Mouse (Mus musculus) heart, embryonic 14.5 days (tissue): ENCODE results near the gene Amigo1. TPM values are rescaled to one million over a fixed set of nuclear protein-coding genes. Genes with fewer than 3 reads are reported as not detected.

Experiments
- ATAC-seq: fragments of 200-750 bp; cut with Nextera tagmentation; 2 replicates; pipeline ENCODE4 v1.8.0; 2017; ENCODE audit warnings: low read depth, moderate TSS enrichment; ENCODE audit not compliant: insufficient number of reproducible peaks, insufficient read depth, low FRiP score
- H3K27ac ChIP-seq, 2 experiments: fragments of 200-500 bp in 1 of 2; fragments of 300-500 bp in 1 of 2; sonication (generic) in 1 of 2; replicated peaks in 1 of 2; 2 replicates each; pipeline ENCODE4 v1.5.1; 2012 to 2014; ENCODE audit warnings: low read depth in 2 of 2, low read length in 2 of 2, control low read depth in 1 of 2, mild to moderate bottlenecking in 1 of 2, mixed read lengths in 1 of 2; ENCODE audit not compliant: control insufficient read depth in 1 of 2, insufficient read depth in 1 of 2
- H3K27me3 ChIP-seq: fragments of 300-500 bp; sonication (generic); 2 replicates; pipeline ENCODE4 v1.6.1; 2014; ENCODE audit warnings: mild to moderate bottlenecking, low read length, control low read depth; ENCODE audit not compliant: control insufficient read depth, insufficient read depth
- H3K36me3 ChIP-seq: fragments of 300-500 bp; sonication (generic); 2 replicates; pipeline ENCODE4 v1.6.1; 2014; ENCODE audit warnings: mild to moderate bottlenecking, control low read depth, low read length, mixed read lengths; ENCODE audit not compliant: control insufficient read depth, insufficient read depth
- H3K4me1 ChIP-seq, 2 experiments: fragments of 200-500 bp in 1 of 2; fragments of 300-500 bp in 1 of 2; sonication (generic) in 1 of 2; 2 replicates each; pipeline ENCODE4 v1.6.1; 2012 to 2014; ENCODE audit warnings: low read length in 2 of 2, control low read depth in 1 of 2, mixed read lengths in 1 of 2; ENCODE audit not compliant: control insufficient read depth in 2 of 2, insufficient read depth in 2 of 2
- H3K4me2 ChIP-seq: fragments of 300-500 bp; sonication (generic); 2 replicates; pipeline ENCODE4 v1.6.1; 2014; ENCODE audit warnings: mild to moderate bottlenecking, low read length
- H3K4me3 ChIP-seq, 2 experiments: fragments of 200-500 bp in 1 of 2; fragments of 300-500 bp in 1 of 2; sonication (generic) in 1 of 2; 2 replicates each; pipeline ENCODE4 v1.5.1; 2012 to 2014; ENCODE audit warnings: low read length in 2 of 2, mild to moderate bottlenecking in 2 of 2, control low read depth in 1 of 2, low read depth in 1 of 2, moderate library complexity in 1 of 2; ENCODE audit not compliant: control insufficient read depth in 1 of 2, insufficient read depth in 1 of 2
- H3K9ac ChIP-seq: fragments of 300-500 bp; sonication (generic); 2 replicates; pipeline ENCODE4 v1.6.1; 2014; ENCODE audit warnings: mild to moderate bottlenecking, low read length
- H3K9me3 ChIP-seq: fragments of 300-500 bp; sonication (generic); 2 replicates; pipeline ENCODE4 v1.6.1; 2016; ENCODE audit warnings: low read length, control low read depth; ENCODE audit not compliant: control insufficient read depth
- WGBS: fragments of 180-500 bp; shearing (Covaris S2); extraction: QIAGEN DNeasy Blood & Tissue Kit; methylation state at CpG from one replicate; pipeline ENCODE4 v1.1.7; 2014; 5-methylcytosine and 5-hydroxymethylcytosine counted together
- polyA plus RNA-seq: library from polyadenylated mRNA; unstranded; fragments of >200 nt; fragmentation: Nextera tagmentation; extraction: Ambion mirVana; gene quantifications from 2 replicates; pipeline ENCODE4 v1.2.1, GENCODE M21; 2014

Gene Amigo1
- polyA plus RNA-seq, 1 experiment from 2014 or later = 2.6 TPM

GRCm38 (mm10) chr3:108187111-108187795 lies 1.1 kb downstream of the Amigo1 start:
- no peak for ATAC-seq
- peaks cover 6% of the 10 kb centered on the region in 2 experiments; a peak in 2 of 4 replicates for H3K4me1 ChIP-seq
- peaks cover 9% of the 10 kb centered on the region; the same call in 1 of the 2 replicates for H3K27me3 ChIP-seq
- 0 out of 2 replicates have a peak, but pooled peaks cover 8% of the 10 kb centered on the region for H3K36me3 ChIP-seq
- H3K4me3 ChIP-seq = peak overlapping the region in 1 of 2 experiments; percentile 67; a peak in 2 of 4 replicates
- peak overlapping the region; percentile 75; the same call in 1 of the 2 replicates for H3K9ac ChIP-seq
- peak overlapping the region; percentile 78 for H3K4me2 ChIP-seq
- WGBS = 71% methylated on average over 20 of the region's 20 CpGs
- no peak overlapping the region for H3K27ac ChIP-seq
- H3K9me3 ChIP-seq = no peaks in the 10 kb centered on the region

GRCm38 (mm10) chr3:108188716-108189490 lies 2.8 kb downstream of the Amigo1 start:
- Histone ChIP-seq H3K9me3 (no peaks in the 10 kb centered on the region), H3K4me1 (peaks cover 11 to 12% of the 10 kb centered on the region in 2 experiments), H3K27me3 (peaks cover 9% of the 10 kb centered on the region; the same call in 1 of the 2 replicates), H3K36me3 (0 out of 2 replicates have a peak, but pooled peaks cover 8% of the 10 kb centered on the region), H3K4me3 (no peak overlapping the region), H3K4me2 (no peak overlapping the region), H3K27ac (no peak overlapping the region), H3K9ac (no peak overlapping the region)
- ATAC-seq = no peak
- WGBS = 73% methylated on average over 9 of the region's 9 CpGs

GRCm38 (mm10) chr3:108189897-108190296 lies 3.8 kb downstream of the Amigo1 start:
- H3K4me2 ChIP-seq = 0 out of 2 replicates have a peak overlapping the region, but pooled peaks have one; percentile 13
- H3K36me3 ChIP-seq = 0 out of 2 replicates have a peak, but pooled peaks cover 8% of the 10 kb centered on the region
- no peak overlapping the region for H3K4me3 ChIP-seq
- no peaks in the 10 kb centered on the region for H3K9me3 ChIP-seq
- no peak for ATAC-seq
- H3K27ac ChIP-seq = peak overlapping the region in 1 of 2 experiments; percentile 14; a peak in 1 of 4 replicates
- H3K4me1 ChIP-seq = peaks cover 13% of the 10 kb centered on the region in 2 experiments
- no peak overlapping the region for H3K9ac ChIP-seq
- H3K27me3 ChIP-seq = 0 out of 2 replicates have a peak, but pooled peaks cover 4% of the 10 kb centered on the region
- 41% methylated on average over 5 of the region's 5 CpGs for WGBS

- Histone ChIP-seq H3K36me3 (peaks cover 4% of the 10 kb centered on the region; the same call in 1 of the 2 replicates), H3K4me1 (peaks cover 21 to 28% of the 10 kb centered on the region in 2 experiments), H3K4me3 (no peak overlapping the region), H3K9ac (no peak overlapping the region; the same call in 1 of the 2 replicates), H3K4me2 (no peak overlapping the region), H3K27ac (no peak overlapping the region), H3K9me3 (no peaks in the 10 kb centered on the region), H3K27me3 (no peaks in the 10 kb centered on the region)
- 36% methylated on average over 4 of the region's 4 CpGs for WGBS
- no peak for ATAC-seq
Observed at GRCm38 (mm10) chr3:108193686-108194085, 7.6 kb downstream of the Amigo1 start.

- Histone ChIP-seq H3K9me3 (no peaks in the 10 kb centered on the region), H3K4me3 (no peak overlapping the region), H3K36me3 (peaks cover 10% of the 10 kb centered on the region; the same call in 1 of the 2 replicates), H3K9ac (no peak overlapping the region), H3K4me1 (peaks cover 21 to 34% of the 10 kb centered on the region in 2 experiments), H3K4me2 (no peak overlapping the region), H3K27ac (no peak overlapping the region), H3K27me3 (no peaks in the 10 kb centered on the region)
- no peak for ATAC-seq
- WGBS = 86% methylated on average over 4 of the region's 4 CpGs
Observed at GRCm38 (mm10) chr3:108195287-108195686, 9.2 kb downstream of the Amigo1 start.

- no peaks in the 10 kb centered on the region for H3K9me3 ChIP-seq
- WGBS = 57% methylated on average over 7 of the region's 7 CpGs
- H3K4me1 ChIP-seq = peaks cover 21 to 36% of the 10 kb centered on the region in 2 experiments
- no peak overlapping the region for H3K4me3 ChIP-seq
- H3K27me3 ChIP-seq = no peaks in the 10 kb centered on the region
- H3K27ac ChIP-seq = peak overlapping the region in 1 of 2 experiments; percentile 27; a peak in 1 of 4 replicates
- H3K36me3 ChIP-seq = peaks cover 10% of the 10 kb centered on the region; the same call in 1 of the 2 replicates
- H3K4me2 ChIP-seq = no peak overlapping the region
- H3K9ac ChIP-seq = no peak overlapping the region
- no peak for ATAC-seq
Observed at GRCm38 (mm10) chr3:108195941-108196590, 9.9 kb downstream of the Amigo1 start.

- peaks cover 24 to 41% of the 10 kb centered on the region in 2 experiments for H3K4me1 ChIP-seq
Observed at GRCm38 (mm10) chr3:108197066-108197497, 10.9 kb downstream of the Amigo1 start.

More at GRCm38 (mm10) chr3:108197066-108197497, 10.9 kb downstream of the Amigo1 start:
- no peaks in the 10 kb centered on the region for H3K9me3 ChIP-seq
- peaks cover 16% of the 10 kb centered on the region; the same call in 1 of the 2 replicates for H3K36me3 ChIP-seq
- peak overlapping the region; percentile 48 for H3K4me2 ChIP-seq
- WGBS = 21% methylated on average over 14 of the region's 14 CpGs
- H3K4me3 ChIP-seq = no peak overlapping the region
- no peaks in the 10 kb centered on the region for H3K27me3 ChIP-seq
- ATAC-seq = no peak
- peak overlapping the region; percentile 26; the same call in 1 of the 2 replicates for H3K9ac ChIP-seq
- no peak overlapping the region for H3K27ac ChIP-seq
